Mouse (Mus musculus): Measurements from ENCODE around the gene Lonp1.
"Not testable (repeated sequence)": the region's sequence is repeated elsewhere in the genome, so short reads cannot be mapped to it uniquely, and the experiment has no call there.

The Lonp1 gene

GRCm38 (mm10) chr17:56626754-56627470 lies at the start of gene Lonp1:
Gene Lonp1 (minus strand): TSS chr17:56626887.
- in situ Hi-C loops (cut with MboI; ENCODE audit: low sequenced_read_pairs): no loop called here

DNA sequence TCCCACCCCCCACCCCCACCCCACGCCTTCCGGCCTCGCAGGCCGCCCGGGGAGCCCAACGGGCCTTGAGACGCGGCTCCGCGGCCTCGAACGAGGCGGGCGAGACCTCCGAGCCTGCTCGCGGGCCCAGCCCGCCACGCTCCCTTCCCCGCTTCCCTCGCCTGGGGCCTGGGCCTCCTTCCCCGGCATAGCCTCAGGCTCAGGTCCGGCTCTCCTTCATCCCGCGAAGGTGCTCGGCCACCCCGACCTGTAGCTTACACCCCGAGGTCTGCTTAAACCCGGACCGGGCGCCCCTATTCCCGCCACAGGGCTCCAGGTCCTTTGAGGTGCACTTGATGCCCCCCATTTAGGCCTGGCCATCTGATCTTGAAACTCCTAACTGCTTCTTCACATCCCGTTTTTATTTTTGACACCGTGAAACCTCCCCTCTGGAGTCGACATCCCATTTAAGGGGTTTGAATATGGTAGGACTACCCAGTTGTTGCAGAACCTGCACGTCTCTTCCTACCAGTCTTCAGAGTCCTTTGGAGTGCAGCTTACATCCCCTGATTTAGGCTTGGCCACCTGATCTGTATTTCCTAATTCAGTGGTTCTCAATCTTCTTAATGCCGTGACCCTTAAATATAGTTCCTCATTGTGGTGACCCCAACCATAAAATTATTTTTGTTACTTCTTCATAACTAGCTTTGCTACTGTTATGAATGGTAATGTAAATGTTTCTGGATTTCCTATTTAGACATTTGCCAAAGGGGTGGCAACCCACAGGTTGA lies 47.1 kb upstream of the Lonp1 start:
- in situ Hi-C loops (cut with MboI; ENCODE audit: low sequenced_read_pairs): no loop called here

GRCm38 (mm10) chr17:56672941-56673646 lies 46.4 kb upstream of the Lonp1 start, which contains the start of gene Ranbp3:
Gene Ranbp3 (plus strand): TSS chr17:56673294.
- in situ Hi-C loops (cut with MboI; ENCODE audit: low sequenced_read_pairs): no loop called here

- in situ Hi-C loops (cut with MboI; ENCODE audit: low sequenced_read_pairs): loop anchor here (10.0 kb wide), 1 partner anchor 315 kb away; no protein-coding TSS in a partner anchor
Observed at GRCm38 (mm10) chr17:56669766-56670165, 43.1 kb upstream of the Lonp1 start.

DNA sequence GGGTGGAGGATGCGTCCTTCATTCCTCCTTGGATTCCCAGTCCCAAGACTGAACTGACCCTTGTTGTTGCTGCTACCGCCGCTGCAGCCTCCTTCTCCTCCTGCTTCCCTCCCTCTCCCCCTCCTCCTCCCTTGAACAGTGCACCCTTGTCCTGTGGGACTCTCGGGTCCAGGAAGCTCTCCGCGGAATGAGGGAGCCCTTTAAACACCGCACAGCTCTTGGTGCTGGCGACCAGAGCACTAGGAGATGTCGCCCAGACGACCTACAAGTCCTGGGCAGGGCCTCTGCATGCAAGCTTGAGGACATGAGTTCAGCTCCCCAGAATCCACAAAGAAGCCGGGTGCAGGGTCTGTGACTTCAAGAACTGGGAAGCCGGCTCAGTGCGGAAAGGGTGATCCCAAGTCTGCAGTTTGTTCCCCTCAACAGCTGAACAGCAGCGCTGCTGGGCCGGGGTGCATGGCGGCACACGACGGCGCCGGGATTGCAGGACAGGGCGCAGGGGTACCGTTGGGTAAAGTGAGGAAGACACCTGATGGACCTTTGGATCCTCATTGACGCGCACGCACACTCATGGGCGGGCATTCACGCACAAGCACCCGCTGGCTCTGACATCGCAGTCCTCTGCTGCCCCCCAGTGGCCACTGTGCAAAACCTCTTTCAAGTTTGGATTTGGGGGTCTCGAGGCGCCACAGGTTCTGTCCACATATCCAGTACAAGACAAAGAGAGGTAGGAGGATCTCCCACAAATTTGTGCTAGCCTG lies 41.9 kb upstream of the Lonp1 start:
- in situ Hi-C loops (cut with MboI; ENCODE audit: low sequenced_read_pairs): loop anchor here (10.0 kb wide), 1 partner anchor 314 kb away; no protein-coding TSS in a partner anchor

DNA sequence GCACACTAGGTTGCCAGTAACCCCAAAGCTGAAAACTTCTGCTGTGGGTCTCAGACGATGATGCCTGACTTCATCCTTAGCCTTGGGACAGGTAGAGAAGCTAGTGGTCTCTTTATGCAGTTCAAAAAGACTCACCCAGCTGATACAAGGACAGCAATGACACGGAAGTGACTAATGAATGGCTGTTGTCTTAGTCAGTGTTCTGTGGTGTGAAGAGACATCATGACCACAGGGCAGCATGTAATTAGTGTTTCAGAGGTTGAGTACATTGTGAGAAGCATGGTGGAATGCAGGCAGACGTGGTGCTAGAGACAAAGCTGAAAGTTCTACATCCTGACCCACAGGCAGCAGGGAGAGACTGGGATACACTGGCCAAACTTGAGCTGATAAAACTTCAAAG lies 40.9 kb upstream of the Lonp1 start:
- in situ Hi-C loops (cut with MboI; ENCODE audit: low sequenced_read_pairs): loop anchor here (10.0 kb wide), 1 partner anchor 313 kb away; no protein-coding TSS in a partner anchor

DNA sequence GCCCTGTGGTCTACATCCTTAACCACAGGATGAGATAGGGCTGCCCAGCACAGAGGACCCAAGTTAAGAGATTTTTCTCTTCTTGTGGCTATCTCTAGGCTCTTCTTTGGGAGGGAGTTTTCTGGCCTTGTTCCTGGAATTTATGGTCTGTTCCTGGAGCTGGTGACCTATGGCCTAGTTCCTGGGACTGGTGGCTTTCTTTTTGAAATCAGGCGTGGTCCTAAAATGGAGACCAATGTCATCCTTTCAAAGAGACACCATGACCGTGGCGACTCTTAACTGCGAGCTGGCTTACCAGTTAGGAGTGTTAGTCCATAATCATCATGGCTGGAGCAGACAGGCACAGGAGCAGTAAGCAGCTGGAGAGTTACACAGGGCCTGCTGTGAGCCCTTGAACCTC lies 39.7 kb upstream of the Lonp1 start:
- in situ Hi-C loops (cut with MboI; ENCODE audit: low sequenced_read_pairs): loop anchor here (10.0 kb wide), 1 partner anchor 312 kb away; no protein-coding TSS in a partner anchor

- in situ Hi-C loops (cut with MboI; ENCODE audit: low sequenced_read_pairs): loop anchor here (10.0 kb wide), 1 partner anchor 310 kb away; no protein-coding TSS in a partner anchor
Observed at GRCm38 (mm10) chr17:56664333-56664732, 37.6 kb upstream of the Lonp1 start.

- in situ Hi-C loops (cut with MboI; ENCODE audit: low sequenced_read_pairs): loop anchor here (10.0 kb wide), 1 partner anchor 309 kb away; no protein-coding TSS in a partner anchor
Observed at GRCm38 (mm10) chr17:56663659-56664058, 37.0 kb upstream of the Lonp1 start.

- in situ Hi-C loops (cut with MboI; ENCODE audit: low sequenced_read_pairs): no loop called here
Observed at GRCm38 (mm10) chr17:56656171-56656570, 29.5 kb upstream of the Lonp1 start.

DNA sequence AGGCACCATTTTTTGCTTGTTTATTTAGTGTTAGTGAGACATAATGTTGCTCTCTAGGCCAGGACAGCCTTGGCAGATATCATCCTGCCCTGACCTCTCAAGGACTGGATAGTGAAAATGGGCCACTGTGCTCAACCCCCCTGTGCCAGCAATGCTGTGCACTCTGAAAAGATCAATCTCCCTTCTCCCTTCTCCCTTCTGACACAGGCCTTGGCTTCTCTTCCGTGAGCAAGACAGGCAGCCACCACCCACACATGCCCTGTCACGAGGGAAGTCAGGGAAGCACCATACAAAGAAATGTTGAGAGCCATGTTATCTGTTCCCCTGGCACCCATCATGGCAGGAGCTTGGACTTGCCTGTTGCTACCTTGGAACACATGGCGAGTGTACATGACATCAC lies 28.6 kb upstream of the Lonp1 start:
- in situ Hi-C loops (cut with MboI; ENCODE audit: low sequenced_read_pairs): no loop called here

DNA sequence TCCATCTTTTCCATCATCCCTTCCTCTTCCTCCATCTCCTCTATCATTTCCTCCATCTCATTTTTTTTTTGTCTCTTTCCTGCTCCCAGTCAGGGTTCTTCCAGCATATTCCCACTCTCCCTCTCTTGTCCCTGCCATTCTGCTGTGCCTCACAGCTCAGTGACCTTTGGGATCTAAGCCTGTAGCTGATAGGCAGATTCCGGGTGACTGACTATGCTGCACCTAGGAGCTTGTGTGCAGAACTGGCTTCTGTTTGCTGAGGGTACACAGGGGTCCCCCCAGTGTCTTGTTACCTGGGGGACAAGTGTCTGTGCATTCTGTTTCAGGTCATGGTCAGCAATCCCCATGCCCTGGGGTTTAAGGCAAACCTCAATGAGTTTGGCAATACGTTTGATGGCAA lies 28.1 kb upstream of the Lonp1 start:
- in situ Hi-C loops (cut with MboI; ENCODE audit: low sequenced_read_pairs): no loop called here

- in situ Hi-C loops (cut with MboI; ENCODE audit: low sequenced_read_pairs): no loop called here
Observed at GRCm38 (mm10) chr17:56651801-56652200, 25.1 kb upstream of the Lonp1 start.

GRCm38 (mm10) chr17:56647546-56647945 lies 20.9 kb upstream of the Lonp1 start:
- in situ Hi-C loops (cut with MboI; ENCODE audit: low sequenced_read_pairs): no loop called here

GRCm38 (mm10) chr17:56643237-56643636 lies 16.6 kb upstream of the Lonp1 start:
- in situ Hi-C loops (cut with MboI; ENCODE audit: low sequenced_read_pairs): no loop called here

- in situ Hi-C loops (cut with MboI; ENCODE audit: low sequenced_read_pairs): no loop called here
Observed at GRCm38 (mm10) chr17:56634023-56634422, 7.3 kb upstream of the Lonp1 start.

GRCm38 (mm10) chr17:56631807-56632206 lies 5.1 kb upstream of the Lonp1 start:
- in situ Hi-C loops (cut with MboI; ENCODE audit: low sequenced_read_pairs): no loop called here

- in situ Hi-C loops (cut with MboI; ENCODE audit: low sequenced_read_pairs): not testable (repeated sequence)
Observed at GRCm38 (mm10) chr17:56629800-56630781, 3.4 kb upstream of the Lonp1 start.
